Mouse (Mus musculus) neural tube, embryonic 14.5 days (tissue): ENCODE measurements around the gene Cfap58. TPM values are rescaled to one million over a fixed set of nuclear protein-coding genes. Genes with fewer than 3 reads are reported as not detected.

Source experiments
- ATAC-seq: fragments of 200-750 bp; cut with Nextera tagmentation; 2 replicates; pipeline ENCODE4 v1.8.0; 2017; ENCODE audit warnings: low read depth, mild to moderate bottlenecking, moderate TSS enrichment, moderate library complexity
- H3K27ac ChIP-seq: fragments of 300-500 bp; sonication (generic); 2 replicates; pipeline ENCODE4 v1.5.1; 2014; ENCODE audit warnings: low read depth, mild to moderate bottlenecking, control low read depth, low read length, moderate library complexity, mixed read lengths
- H3K27me3 ChIP-seq: fragments of 300-500 bp; sonication (generic); 2 replicates; pipeline ENCODE4 v1.6.1; 2014; ENCODE audit warnings: low read length; ENCODE audit not compliant: control insufficient read depth, insufficient read depth
- H3K36me3 ChIP-seq: fragments of 300-500 bp; sonication (generic); 2 replicates; pipeline ENCODE4 v1.6.1; 2014; ENCODE audit warnings: low read length, mixed read lengths; ENCODE audit not compliant: control insufficient read depth, insufficient read depth
- H3K4me1 ChIP-seq: fragments of 300-500 bp; sonication (generic); 2 replicates; pipeline ENCODE4 v1.6.1; 2014; ENCODE audit warnings: low read length; ENCODE audit not compliant: control insufficient read depth, insufficient read depth
- H3K4me2 ChIP-seq: fragments of 300-500 bp; sonication (generic); 2 replicates; pipeline ENCODE4 v1.6.1; 2014; ENCODE audit warnings: mild to moderate bottlenecking, low read depth, low read length, control low read depth
- H3K4me3 ChIP-seq: fragments of 300-500 bp; sonication (generic); 2 replicates; pipeline ENCODE4 v1.5.1; 2014; ENCODE audit warnings: low read depth, low read length, control low read depth, mixed read lengths
- H3K9ac ChIP-seq: fragments of 300-500 bp; sonication (generic); replicated peaks from 2 replicates; pipeline ENCODE4 v1.6.1; 2014; ENCODE audit warnings: low read depth, mild to moderate bottlenecking, control low read depth, low read length, mixed read lengths
- H3K9me3 ChIP-seq: fragments of 300-500 bp; sonication (generic); 2 replicates; pipeline ENCODE4 v1.6.1; 2016; ENCODE audit warnings: low read length; ENCODE audit not compliant: control insufficient read depth
- WGBS: fragments of 180-500 bp; shearing (Covaris S2); extraction: QIAGEN DNeasy Blood & Tissue Kit; methylation state at CpG from one replicate; pipeline ENCODE4 v1.1.7; 2014; 5-methylcytosine and 5-hydroxymethylcytosine counted together
- polyA plus RNA-seq: library from polyadenylated mRNA; unstranded; fragments of >200 nt; fragmentation: Nextera tagmentation; extraction: Ambion mirVana; gene quantifications from 2 replicates; pipeline ENCODE4 v1.2.1, GENCODE M21; 2014

Cfap58 gene
- polyA plus RNA-seq, 1 experiment from 2014 or later = 0.64 TPM

DNA sequence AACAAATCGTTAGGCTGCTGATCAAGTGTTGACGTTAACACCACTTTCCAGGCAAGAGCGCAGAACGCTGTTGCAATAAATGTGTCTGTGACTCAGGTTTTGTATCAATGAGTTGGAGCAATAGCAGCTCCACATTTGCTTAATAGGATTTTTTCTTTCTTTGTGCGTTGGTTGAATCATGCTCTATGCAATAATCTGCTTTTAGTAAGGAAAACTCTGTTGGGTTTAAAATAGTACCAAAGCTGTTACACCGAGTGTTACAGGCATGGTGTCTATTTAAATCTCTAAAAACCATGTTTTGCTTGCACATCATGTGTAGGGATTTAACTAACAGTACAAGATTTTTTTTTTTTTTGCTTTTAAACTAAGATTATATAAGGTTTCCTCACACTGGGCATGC lies 1.9 kb downstream of the Cfap58 start:
- 86% methylated on average over 6 of the region's 6 CpGs for WGBS
- H3K36me3 ChIP-seq = no peaks in the 10 kb centered on the region
- H3K4me1 ChIP-seq = no peaks in the 10 kb centered on the region
- H3K27me3 ChIP-seq = no peaks in the 10 kb centered on the region
- H3K4me2 ChIP-seq = no peak overlapping the region
- no peak for ATAC-seq
- no peak overlapping the region for H3K4me3 ChIP-seq
- no peak overlapping the region for H3K9ac ChIP-seq
- H3K27ac ChIP-seq = no peak overlapping the region
- no peaks in the 10 kb centered on the region for H3K9me3 ChIP-seq

DNA sequence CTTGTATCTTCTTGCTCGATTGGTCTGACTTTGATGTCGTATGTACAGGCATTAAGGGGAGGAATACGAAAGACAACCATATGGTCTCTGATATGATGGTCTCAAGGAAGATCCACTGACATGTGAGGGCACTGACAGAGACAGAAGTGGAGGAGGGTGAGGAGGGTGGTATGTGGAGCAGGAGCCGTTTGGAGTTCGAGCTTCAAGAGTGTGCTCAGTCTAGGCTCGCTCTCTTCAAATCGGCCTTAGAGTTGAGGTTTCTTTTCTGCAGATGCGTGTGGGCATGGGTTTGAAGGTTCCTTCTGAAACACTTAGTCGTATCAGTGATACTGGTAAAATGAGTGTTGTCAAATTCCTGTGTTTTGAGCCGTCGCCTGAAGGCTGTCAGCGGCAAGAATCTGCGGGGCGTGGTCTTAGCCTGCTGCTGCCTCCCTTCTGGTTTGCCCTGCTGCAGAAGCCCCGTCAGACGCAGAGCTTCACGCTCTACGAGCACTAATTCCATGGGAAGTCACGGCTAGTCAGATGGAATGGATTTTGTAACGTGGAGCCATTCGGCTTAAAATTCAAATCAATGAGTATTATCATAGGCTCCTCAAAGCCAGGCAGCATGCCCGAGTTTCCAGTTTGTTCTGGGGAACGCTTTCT lies 9.5 kb downstream of the Cfap58 start:
- Histone ChIP-seq H3K4me3 (no peak overlapping the region), H3K27ac (no peak overlapping the region), H3K4me2 (0 out of 2 replicates have a peak overlapping the region, but pooled peaks have one; percentile 2), H3K36me3 (no peaks in the 10 kb centered on the region), H3K4me1 (no peaks in the 10 kb centered on the region), H3K9ac (no peak overlapping the region; the same call in 1 of the 2 replicates), H3K27me3 (no peaks in the 10 kb centered on the region), H3K9me3 (no peaks in the 10 kb centered on the region)
- no peak for ATAC-seq
- 56% methylated on average over 23 of the region's 23 CpGs for WGBS

DNA sequence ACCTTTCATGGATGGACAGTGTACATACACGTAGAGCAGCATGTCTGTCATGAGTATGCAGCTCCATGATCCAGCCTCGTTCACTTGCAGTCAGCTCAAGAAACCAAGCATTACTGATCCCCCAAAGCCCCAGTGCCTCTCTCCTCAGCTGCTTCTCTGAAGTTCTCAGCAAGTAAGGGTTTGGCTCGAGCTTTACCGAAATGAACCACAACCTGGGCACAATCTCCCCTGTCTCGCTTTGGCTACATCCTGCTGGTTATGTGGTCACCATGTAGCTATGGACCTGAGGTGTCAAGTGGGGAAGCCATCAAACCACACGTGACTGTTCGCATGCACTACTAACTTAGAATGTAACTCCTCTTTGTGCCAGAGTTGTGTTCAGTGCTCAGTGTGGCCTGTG lies 13.5 kb downstream of the Cfap58 start:
- no peak for ATAC-seq
- WGBS = 94% methylated on average over 7 of the region's 7 CpGs
- H3K36me3 ChIP-seq = no peaks in the 10 kb centered on the region

DNA sequence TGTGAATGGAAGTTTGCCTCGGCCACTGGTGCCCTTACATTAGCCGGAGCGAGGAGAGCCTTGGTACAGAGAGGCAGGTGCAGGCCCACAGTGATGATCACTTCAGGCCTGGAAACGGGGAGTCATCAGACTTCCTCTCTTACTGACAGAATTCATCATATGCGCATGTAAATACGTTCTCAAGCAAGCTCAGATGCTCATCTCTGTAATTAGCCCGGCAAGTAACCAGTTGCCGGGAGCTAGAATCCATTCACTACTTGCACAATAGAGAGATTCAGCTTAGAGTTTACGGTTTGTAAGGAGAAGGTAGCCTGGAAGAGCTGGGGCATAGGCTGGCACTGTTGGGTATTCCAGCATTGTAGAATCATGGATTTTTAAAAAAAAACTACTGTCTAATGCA lies 15.7 kb downstream of the Cfap58 start:
- H3K27ac ChIP-seq = no peak overlapping the region
- H3K4me1 ChIP-seq = no peaks in the 10 kb centered on the region
- H3K9me3 ChIP-seq = no peaks in the 10 kb centered on the region
- H3K4me3 ChIP-seq = no peak overlapping the region
- H3K36me3 ChIP-seq = no peaks in the 10 kb centered on the region
- H3K9ac ChIP-seq = no peak overlapping the region
- WGBS = 49% methylated on average over 9 of the region's 9 CpGs
- no peak overlapping the region for H3K4me2 ChIP-seq
- ATAC-seq = no peak
- H3K27me3 ChIP-seq = no peaks in the 10 kb centered on the region

More for the DNA sequence above, 13.5 kb downstream of the Cfap58 start:
- H3K4me3 ChIP-seq = no peak overlapping the region
- no peak overlapping the region for H3K4me2 ChIP-seq
- H3K9ac ChIP-seq = no peak overlapping the region
- no peaks in the 10 kb centered on the region for H3K27me3 ChIP-seq
- no peaks in the 10 kb centered on the region for H3K4me1 ChIP-seq
- H3K27ac ChIP-seq = no peak overlapping the region
- no peaks in the 10 kb centered on the region for H3K9me3 ChIP-seq

DNA sequence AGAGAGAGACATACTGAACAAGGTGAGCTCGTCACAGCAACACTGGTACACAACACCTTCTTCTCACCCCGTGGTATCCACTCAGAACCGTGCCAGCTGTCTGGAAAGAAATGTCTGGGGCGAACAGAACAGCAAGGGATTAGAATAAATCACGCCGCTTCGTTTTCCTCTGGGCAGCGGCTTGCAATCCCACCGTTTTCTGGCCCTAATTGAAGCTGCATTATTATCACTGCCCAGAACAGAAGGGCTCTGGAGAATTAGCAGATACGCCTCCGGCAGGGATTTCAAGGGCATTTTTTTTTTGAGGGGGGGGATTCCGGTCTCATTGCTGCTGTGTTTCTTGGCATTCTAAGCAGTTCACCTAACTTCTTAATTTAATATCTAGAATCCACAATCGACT lies 20.7 kb downstream of the Cfap58 start:
- no peak for ATAC-seq
- H3K4me3 ChIP-seq = no peak overlapping the region
- 50% methylated on average over 13 of the region's 13 CpGs for WGBS
- H3K9ac ChIP-seq = no peak overlapping the region
- no peak overlapping the region for H3K4me2 ChIP-seq
- H3K27me3 ChIP-seq = no peaks in the 10 kb centered on the region
- no peaks in the 10 kb centered on the region for H3K36me3 ChIP-seq
- H3K27ac ChIP-seq = no peak overlapping the region
- no peaks in the 10 kb centered on the region for H3K9me3 ChIP-seq
- no peaks in the 10 kb centered on the region for H3K4me1 ChIP-seq

DNA sequence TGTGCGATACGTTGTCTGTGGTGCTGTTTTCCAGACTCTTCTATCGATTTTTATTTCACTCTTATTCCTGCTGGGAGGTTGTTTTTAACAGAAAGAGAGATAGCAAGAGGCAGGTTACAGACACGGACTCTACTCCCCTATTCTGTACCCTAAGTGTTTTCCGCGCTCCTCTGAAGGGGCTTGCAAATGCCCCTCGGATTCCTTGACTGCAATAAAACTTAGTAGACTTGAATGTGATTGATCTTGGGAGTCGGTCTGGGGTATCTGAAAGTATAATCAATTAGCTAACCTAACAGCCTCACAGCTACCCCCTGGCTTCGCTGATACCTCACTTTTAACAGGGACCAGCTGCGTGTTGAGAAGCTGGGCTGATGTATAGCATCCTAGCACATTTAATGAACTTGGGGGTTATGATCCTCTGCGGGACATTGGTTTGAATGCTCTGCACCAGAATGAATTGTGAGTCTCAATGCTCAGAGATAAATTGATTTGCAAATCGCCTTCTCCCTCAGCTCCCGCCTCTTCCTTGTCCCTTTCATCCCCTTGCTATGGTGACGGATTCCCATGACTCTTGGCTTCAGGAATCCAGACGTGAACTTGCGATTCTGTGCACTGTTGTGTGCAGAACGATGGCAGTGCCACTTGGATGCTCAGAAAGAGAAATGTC lies 31.7 kb downstream of the Cfap58 start:
- Histone ChIP-seq H3K4me3 (no peak overlapping the region), H3K4me2 (peak overlapping the region; percentile 33), H3K9ac (no peak overlapping the region), H3K36me3 (no peaks in the 10 kb centered on the region), H3K27ac (no peak overlapping the region), H3K4me1 (peaks cover 8% of the 10 kb centered on the region; the same call in 1 of the 2 replicates), H3K27me3 (no peaks in the 10 kb centered on the region), H3K9me3 (no peaks in the 10 kb centered on the region)
- 22% methylated on average over 17 of the region's 17 CpGs for WGBS
- peak; percentile 51; the same call in 1 of the 2 replicates for ATAC-seq

DNA sequence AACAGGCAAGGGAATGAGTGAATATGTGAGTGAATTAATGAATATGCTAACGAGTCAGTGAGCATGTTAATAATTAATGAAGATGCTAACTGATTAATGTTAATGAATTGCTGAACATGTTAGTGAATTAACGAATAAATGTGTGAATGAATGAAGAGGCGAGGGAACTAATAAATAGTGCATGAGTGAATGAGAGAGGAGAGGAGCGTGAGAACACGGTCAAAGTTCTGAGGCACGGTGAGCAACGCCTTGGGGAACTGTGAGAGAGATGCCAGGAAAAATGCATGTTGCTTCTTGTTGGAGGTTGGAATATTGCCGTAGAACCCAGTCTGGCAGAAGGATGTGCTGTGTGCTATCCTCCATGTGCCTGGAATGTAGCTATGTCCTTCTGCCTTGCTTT lies 33.6 kb downstream of the Cfap58 start:
- Histone ChIP-seq H3K4me2 (no peak overlapping the region), H3K9me3 (no peaks in the 10 kb centered on the region), H3K4me1 (peaks cover 8% of the 10 kb centered on the region; the same call in 1 of the 2 replicates), H3K27ac (no peak overlapping the region), H3K27me3 (no peaks in the 10 kb centered on the region), H3K36me3 (no peaks in the 10 kb centered on the region), H3K9ac (no peak overlapping the region), H3K4me3 (no peak overlapping the region)
- WGBS = 62% methylated on average over 8 of the region's 8 CpGs
- ATAC-seq = no peak

DNA sequence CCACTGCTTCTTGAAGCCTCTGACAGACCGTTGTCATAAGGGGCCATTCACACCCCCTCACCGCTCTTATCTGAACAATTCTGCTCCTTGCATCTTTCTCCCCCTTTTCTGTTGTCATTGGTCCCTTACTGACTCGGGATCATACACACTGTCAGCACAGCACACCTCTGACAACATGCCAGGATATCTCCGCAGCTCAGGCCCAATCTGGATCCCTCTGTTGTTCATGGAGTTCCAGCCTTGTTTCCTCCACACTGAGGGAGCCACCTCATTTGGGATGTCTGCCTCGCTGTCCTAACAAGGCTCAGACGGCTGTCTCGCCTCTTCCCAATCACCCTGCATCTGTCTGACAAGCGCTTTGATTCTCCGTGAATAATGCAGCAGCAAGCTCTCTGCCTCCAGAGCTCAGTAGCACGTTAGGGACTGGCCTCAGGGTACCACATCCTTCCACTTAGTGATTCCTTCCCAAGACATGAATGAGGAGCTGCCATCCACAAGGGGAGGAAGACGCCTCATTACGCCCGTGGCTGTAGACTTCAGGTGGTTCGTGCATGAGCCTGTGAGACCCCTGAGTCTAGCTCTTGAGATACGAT lies 40.7 kb downstream of the Cfap58 start:
- Histone ChIP-seq H3K9ac (no peak overlapping the region), H3K9me3 (no peaks in the 10 kb centered on the region), H3K27ac (no peak overlapping the region), H3K27me3 (no peaks in the 10 kb centered on the region), H3K4me3 (no peak overlapping the region), H3K4me1 (0 out of 2 replicates have a peak, but pooled peaks cover 2% of the 10 kb centered on the region), H3K4me2 (no peak overlapping the region), H3K36me3 (no peaks in the 10 kb centered on the region)
- ATAC-seq = no peak
- 63% methylated on average over 15 of the region's 15 CpGs for WGBS

DNA sequence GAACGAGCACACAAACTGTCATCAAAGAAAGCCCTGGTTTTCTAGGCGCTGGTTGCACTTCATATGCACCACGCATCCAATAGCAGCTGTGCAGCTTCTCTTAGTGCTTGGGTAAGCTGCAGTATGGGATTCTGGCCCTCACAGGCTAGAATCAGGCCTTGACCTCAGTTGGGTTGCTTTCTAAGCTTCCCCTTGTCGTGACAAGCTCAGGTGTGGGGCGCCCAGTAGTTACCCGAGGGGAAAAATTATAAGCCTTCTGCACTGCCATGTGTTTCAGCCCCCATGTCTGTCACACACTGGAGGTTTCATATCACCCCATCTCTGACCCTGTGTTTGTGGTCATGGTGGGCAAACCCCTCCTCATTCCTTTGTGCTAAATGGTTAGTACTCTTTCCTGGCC lies 42.0 kb downstream of the Cfap58 start:
- ATAC-seq = no peak
- H3K36me3 ChIP-seq = no peaks in the 10 kb centered on the region
- H3K27ac ChIP-seq = no peak overlapping the region
- H3K27me3 ChIP-seq = no peaks in the 10 kb centered on the region
- WGBS = 86% methylated on average over 6 of the region's 6 CpGs
- 0 out of 2 replicates have a peak, but pooled peaks cover 2% of the 10 kb centered on the region for H3K4me1 ChIP-seq
- no peak overlapping the region for H3K4me2 ChIP-seq
- H3K4me3 ChIP-seq = no peak overlapping the region
- H3K9me3 ChIP-seq = no peaks in the 10 kb centered on the region
- H3K9ac ChIP-seq = no peak overlapping the region
